Mouse (Mus musculus) stomach, embryonic 14.5 days (tissue): ENCODE results near the gene Dtwd1. TPM values are rescaled to one million over a fixed set of nuclear protein-coding genes. Genes with fewer than 3 reads are reported as not detected.
"Not testable (repeated sequence)": the region's sequence is repeated elsewhere in the genome, so short reads cannot be mapped to it uniquely, and the experiment has no call there.

Experiments
- ATAC-seq: fragments of 200-750 bp; cut with Nextera tagmentation; 2 replicates; pipeline ENCODE4 v1.8.0; 2017; ENCODE audit warnings: low read depth, moderate TSS enrichment; ENCODE audit not compliant: insufficient number of reproducible peaks, insufficient read depth, low FRiP score
- H3K27ac ChIP-seq: fragments of 300-500 bp; sonication (generic); 2 replicates; pipeline ENCODE4 v1.5.1; 2014; ENCODE audit warnings: mild to moderate bottlenecking, low read length, moderate library complexity, mixed read lengths
- H3K27me3 ChIP-seq: fragments of 300-500 bp; sonication (generic); 2 replicates; pipeline ENCODE4 v1.6.1; 2014; ENCODE audit warnings: low read length, control low read depth, mixed read lengths; ENCODE audit not compliant: control insufficient read depth, insufficient read depth
- H3K36me3 ChIP-seq: fragments of 300-500 bp; sonication (generic); 2 replicates; pipeline ENCODE4 v1.6.1; 2014; ENCODE audit warnings: mild to moderate bottlenecking, control low read depth, low read length, moderate library complexity, mixed read lengths; ENCODE audit not compliant: control insufficient read depth, insufficient read depth
- H3K4me1 ChIP-seq: fragments of 300-500 bp; sonication (generic); 2 replicates; pipeline ENCODE4 v1.6.1; 2014; ENCODE audit warnings: low read length, control low read depth, mixed read lengths; ENCODE audit not compliant: control insufficient read depth, insufficient read depth
- H3K4me2 ChIP-seq: fragments of 300-500 bp; sonication (generic); replicated peaks from 2 replicates; pipeline ENCODE4 v1.6.1; 2014; ENCODE audit warnings: low read depth, low read length, control low read depth
- H3K4me3 ChIP-seq: fragments of 300-500 bp; sonication (generic); 2 replicates; pipeline ENCODE4 v1.5.1; 2014; ENCODE audit warnings: low read depth, low read length, control low read depth
- H3K9ac ChIP-seq: fragments of 300-500 bp; sonication (generic); replicated peaks from 2 replicates; pipeline ENCODE4 v1.6.1; 2014; ENCODE audit warnings: low read depth, mild to moderate bottlenecking, control low read depth, low read length, moderate library complexity, mixed read lengths
- H3K9me3 ChIP-seq: fragments of 300-500 bp; sonication (generic); 2 replicates; pipeline ENCODE4 v1.6.1; 2016; ENCODE audit warnings: low read depth, low read length, control low read depth; ENCODE audit not compliant: control insufficient read depth
- WGBS: fragments of 180-500 bp; shearing (Covaris S2); extraction: QIAGEN DNeasy Blood & Tissue Kit; methylation state at CpG from one replicate; pipeline ENCODE4 v1.1.7; 2014; 5-methylcytosine and 5-hydroxymethylcytosine counted together
- polyA plus RNA-seq: library from polyadenylated mRNA; unstranded; fragments of >200 nt; fragmentation: Nextera tagmentation; extraction: Ambion mirVana; gene quantifications from 2 replicates; pipeline ENCODE4 v1.2.1, GENCODE M21; 2014

The Dtwd1 gene
- polyA plus RNA-seq, 1 experiment from 2014 or later: 33.5 TPM

DNA sequence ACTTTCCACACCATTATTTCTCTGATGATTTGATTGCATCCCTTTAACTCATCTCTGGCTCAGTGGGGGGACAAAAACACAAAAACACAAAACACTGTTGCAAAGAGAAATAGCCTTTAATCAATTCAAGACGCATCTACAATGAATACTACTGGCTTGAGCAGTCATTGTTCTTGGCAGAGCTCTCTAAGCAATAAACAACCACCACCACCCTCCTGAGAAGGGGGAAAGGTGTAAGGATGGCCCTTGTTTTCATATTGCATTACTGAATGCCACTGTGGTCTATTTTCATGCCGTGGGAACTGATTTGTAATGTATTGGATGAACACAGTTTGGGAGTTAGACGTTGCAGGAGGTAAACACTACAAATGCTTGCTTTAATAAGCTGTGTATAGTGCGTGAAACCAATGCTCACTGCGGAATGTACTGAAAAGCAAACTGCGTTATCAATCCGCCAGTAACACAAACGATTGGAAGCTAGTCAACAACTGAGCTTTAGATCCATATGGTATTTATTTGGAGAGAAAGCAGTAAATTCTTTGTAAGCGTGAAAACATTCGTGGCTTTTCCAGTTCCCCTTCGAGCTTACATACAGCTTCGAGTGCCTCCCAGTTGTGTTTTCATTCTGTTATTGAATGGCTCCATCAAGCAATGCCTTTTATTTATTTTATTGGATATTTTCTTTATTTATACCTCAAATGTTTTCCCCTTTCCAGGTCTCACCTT is 43.9 kb downstream of the Dtwd1 start:
- Histone ChIP-seq H3K4me3 (no peak overlapping the region), H3K4me1 (0 out of 2 replicates have a peak, but pooled peaks cover 2% of the 10 kb centered on the region), H3K9me3 (no peaks in the 10 kb centered on the region), H3K4me2 (no peak overlapping the region), H3K36me3 (no peaks in the 10 kb centered on the region), H3K9ac (no peak overlapping the region), H3K27me3 (no peaks in the 10 kb centered on the region), H3K27ac (no peak overlapping the region)
- WGBS: 77% methylated on average over 12 of the region's 12 CpGs
- ATAC-seq: no peak

DNA sequence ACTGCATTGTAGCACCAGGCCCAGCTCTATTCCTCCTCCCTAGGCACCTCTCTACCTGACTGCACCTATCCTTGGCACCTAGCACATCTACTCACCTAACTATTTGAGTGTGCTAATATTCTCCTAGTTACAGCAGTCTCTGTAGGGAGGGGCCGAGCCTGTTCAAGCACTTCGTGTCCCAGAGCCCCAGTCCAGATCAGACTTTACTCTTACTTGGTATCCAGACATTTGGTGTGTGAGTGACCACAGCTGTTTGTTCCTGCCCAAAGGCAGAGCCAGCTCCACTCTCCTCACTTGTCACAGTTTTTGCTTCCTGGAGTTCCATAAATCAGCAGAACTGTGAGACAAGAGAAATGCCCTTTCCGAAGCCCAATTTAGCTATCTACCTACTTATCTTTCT is 47.0 kb downstream of the Dtwd1 start:
- H3K36me3 ChIP-seq: no peaks in the 10 kb centered on the region
- 61% methylated on average over 3 of the region's 3 CpGs for WGBS
- no peak overlapping the region for H3K27ac ChIP-seq
- H3K4me1 ChIP-seq: 0 out of 2 replicates have a peak, but pooled peaks cover 2% of the 10 kb centered on the region
- no peak overlapping the region for H3K9ac ChIP-seq
- no peaks in the 10 kb centered on the region for H3K9me3 ChIP-seq
- H3K4me3 ChIP-seq: no peak overlapping the region
- no peaks in the 10 kb centered on the region for H3K27me3 ChIP-seq
- H3K4me2 ChIP-seq: no peak overlapping the region
- ATAC-seq: no peak

- no peaks in the 10 kb centered on the region for H3K4me1 ChIP-seq
- no peaks in the 10 kb centered on the region for H3K36me3 ChIP-seq
- no peaks in the 10 kb centered on the region for H3K27me3 ChIP-seq
- H3K27ac ChIP-seq: no peak overlapping the region
- no peak overlapping the region for H3K4me3 ChIP-seq
- no peak overlapping the region for H3K9ac ChIP-seq
- H3K4me2 ChIP-seq: no peak overlapping the region
- no peak for ATAC-seq
- whole genome bisulfite sequencing: 75% methylated on average over 6 of the region's 6 CpGs
- H3K9me3 ChIP-seq: no peaks in the 10 kb centered on the region
Measured at GRCm38 (mm10) chr2:126211011-126211680, 59.2 kb downstream of the Dtwd1 start.

DNA sequence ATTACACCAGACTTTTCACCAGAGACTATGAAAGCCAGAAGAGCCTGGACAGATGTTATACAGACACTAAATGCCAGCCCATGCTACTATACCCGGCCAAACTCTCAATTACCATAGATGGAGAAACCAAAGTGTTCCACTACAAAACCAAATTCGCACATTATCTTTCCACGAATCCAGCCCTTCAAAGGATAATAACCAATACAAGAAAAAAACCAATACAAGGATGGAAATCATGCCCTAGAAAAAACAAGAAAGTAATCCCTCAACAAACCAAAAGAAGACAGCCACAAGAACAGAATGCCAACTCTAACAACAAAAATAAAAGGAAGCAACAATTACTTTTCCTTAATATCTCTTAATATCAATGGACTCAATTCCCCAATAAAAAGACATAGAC is 62.9 kb downstream of the Dtwd1 start, which contains the start of gene Gm17555:
Gm17555 (plus strand) TSS at position 301 of the 400 bp plus-strand sequence.
- WGBS: 80% methylated on average over 3 of the region's 3 CpGs
- not testable (repeated sequence) for H3K27me3 ChIP-seq, H3K9me3 ChIP-seq, H3K4me2 ChIP-seq, H3K27ac ChIP-seq, ATAC-seq, H3K4me3 ChIP-seq, H3K36me3 ChIP-seq, H3K9ac ChIP-seq, H3K4me1 ChIP-seq

Other genes starting within 250 kb of the Dtwd1 start
- gene Fgf7, start 117.5 kb upstream of the Dtwd1 start, polyA plus RNA-seq: 4.5 and 6.4 TPM in 2 replicates
- not detected in 2 replicates for gene Fam227b, start 137 bp upstream of the Dtwd1 start, polyA plus RNA-seq
- 0.22 TPM in 1 of 2 replicates, not detected in the other for gene Gm17555, start 63.0 kb downstream of the Dtwd1 start, polyA plus RNA-seq